ENCODE assay signal across 16 mouse cellular contexts in the genomic region with DNA sequence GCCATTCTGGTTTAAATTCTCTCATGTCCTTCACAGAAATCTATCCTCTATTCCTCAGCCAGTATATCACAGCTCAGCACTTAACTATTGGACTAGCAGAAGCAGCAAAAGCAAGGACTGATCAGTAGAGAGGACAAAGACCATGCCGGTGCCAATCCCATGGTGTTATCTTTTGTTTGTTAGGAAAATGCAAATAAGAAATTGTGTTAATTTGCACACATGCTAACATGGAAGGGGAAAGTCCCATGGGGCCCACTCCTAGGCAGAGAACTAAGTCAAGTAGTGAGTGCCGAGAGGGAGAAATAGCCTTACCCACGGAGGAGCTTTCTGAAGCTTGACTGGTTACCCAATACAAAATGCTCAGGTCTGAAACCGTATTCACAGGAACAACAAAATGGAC.
"Had no signal": no experiment of that assay in that cellular context is flagged by ENCODE, and none has a peak within 500 bp of the region (broad histone marks: within the 10 kb centered on the region; RNA-seq: fewer than 3 reads in every experiment).

No protein-coding gene starts in this region.

- H3K9me3 ChIP-seq: limb, embryonic 12.5 days; liver, embryonic 13.5 days; lung, embryonic 15.5 days; megakaryocyte, embryonic 14.5 days; neural tube, embryonic 12.5 days; stomach, embryonic 15.5 days had no signal

- H3K4me3 ChIP-seq: layer of hippocampus, adult 2 months; limb, embryonic 12.5 days; liver, embryonic 13.5 days; lung, embryonic 15.5 days; megakaryocyte, embryonic 14.5 days; neural tube, embryonic 12.5 days; stomach, embryonic 15.5 days had no signal

- H3K9ac ChIP-seq: limb, embryonic 12.5 days; liver, embryonic 13.5 days; liver, postnatal 0 days; lung, embryonic 15.5 days; neural tube, embryonic 12.5 days; stomach, embryonic 15.5 days had no signal

- H3K4me2 ChIP-seq: limb, embryonic 12.5 days; liver, embryonic 13.5 days; lung, embryonic 15.5 days; neural tube, embryonic 12.5 days; stomach, embryonic 15.5 days had no signal

- H3K27me3 ChIP-seq: limb, embryonic 12.5 days; liver, embryonic 13.5 days; lung, embryonic 15.5 days; megakaryocyte, embryonic 14.5 days; neural tube, embryonic 12.5 days; stomach, embryonic 15.5 days had no signal

- H3K36me3 ChIP-seq: limb, embryonic 12.5 days; liver, embryonic 13.5 days; lung, embryonic 15.5 days; neural tube, embryonic 12.5 days; stomach, embryonic 15.5 days had no signal

- H3K27ac ChIP-seq: layer of hippocampus, adult 2 months; limb, embryonic 12.5 days; liver, embryonic 13.5 days; lung, embryonic 15.5 days; macrophage; neural tube, embryonic 12.5 days; stomach, embryonic 15.5 days had no signal

- DNase-seq: kidney, postnatal 10 days; kidney, postnatal 4 days; liver; liver, embryonic 13.5 days; liver, postnatal 0 days; lung, postnatal 14 days; right cerebral cortex, postnatal 14 days; thymus, adult 2 months; thymus, postnatal 25 days had no signal

- ATAC-seq: liver, postnatal 0 days had no signal

- H3K4me1 ChIP-seq: limb, embryonic 12.5 days; liver, embryonic 13.5 days; lung, embryonic 15.5 days; megakaryocyte, embryonic 14.5 days; neural tube, embryonic 12.5 days; stomach, embryonic 15.5 days had no signal
